Mouse (Mus musculus): ENCODE measurements around the gene Cenpv. TPM values are rescaled to one million over a fixed set of nuclear protein-coding genes. Genes with fewer than 3 reads are reported as not detected.

Gene Cenpv
- total and polyA plus RNA-seq, 3 experiments, result 149 to 2,878 (median 178) TPM

- H3K9me3 ChIP-seq (replicated peaks; ENCODE audit: insufficient read depth, low read length), result no peaks in the 10 kb centered on the region
- H3K27ac ChIP-seq (ENCODE audit: control insufficient read depth, low read depth, low read length), result no peak overlapping the region
- peaks cover 0 to 18% of the 10 kb centered on the region in 2 experiments; a peak in 2 of 4 replicates for H3K36me3 ChIP-seq (ENCODE audit: control insufficient read depth in 1 of 2, insufficient read depth in 2 of 2, low read length in 2 of 2)
- no peak overlapping the region for H3K9ac ChIP-seq (ENCODE audit: control insufficient read depth, low read depth, low read length, poor library complexity, severe bottlenecking)
- H3K79me2 ChIP-seq (ENCODE audit: control insufficient read depth, insufficient read depth, low read length, poor library complexity), result no peaks in the 10 kb centered on the region
- H3K4me1 ChIP-seq (ENCODE audit: control insufficient read depth in 1 of 2, insufficient read depth in 2 of 2, low read length in 2 of 2), result peaks cover 14 to 23% of the 10 kb centered on the region in 2 experiments
- DNase-seq (ENCODE audit: low read depth, low spot score), result peak; percentile 60
- no peaks in the 10 kb centered on the region for H3K27me3 ChIP-seq (ENCODE audit: control insufficient read depth in 1 of 2, insufficient read depth in 2 of 2, low read length in 2 of 2)
- no peak overlapping the region for H3K4me3 ChIP-seq (ENCODE audit: control insufficient read depth in 1 of 2, insufficient read depth in 1 of 2, low read depth in 2 of 2, low read length in 2 of 2)
- TF ChIP-seq ZC3H11A (IDR thresholded peaks at IDR 0.05; ENCODE audit: low read depth, low read length) (no peak), JUND (IDR thresholded peaks at IDR 0.05; ENCODE audit: low read depth, low read length) (no peak), EP300 (IDR thresholded peaks at IDR 0.05; ENCODE audit: low read depth in 1 of 2, low read length in 2 of 2) (peak in 1 of 2 experiments; percentile 33; a peak in 1 of 4 replicates), USF1 (IDR thresholded peaks at IDR 0.05; ENCODE audit: low read depth, low read length) (no peak), KAT2A (conservative IDR thresholded peaks at IDR 0.05; ENCODE audit: low read depth, low read length) (no peak), ZMIZ1 (IDR thresholded peaks at IDR 0.05; ENCODE audit: low read depth, low read length) (no peak), GATA1 (IDR thresholded peaks at IDR 0.05; ENCODE audit: low read depth, low read length) (peak; percentile 56), RAD21 (IDR thresholded peaks at IDR 0.05; ENCODE audit: low read depth, low read length) (no peak), MAZ (IDR thresholded peaks at IDR 0.05; ENCODE audit: low read depth, low read length) (no peak), TAL1 (IDR thresholded peaks at IDR 0.05; ENCODE audit: low read length) (no peak), CTCF (IDR thresholded peaks at IDR 0.05 in 2 of 3, conservative IDR thresholded peaks at IDR 0.05 in 1 of 3; ENCODE audit: control insufficient read depth in 1 of 3, insufficient read depth in 1 of 3, low read depth in 2 of 3, low read length in 3 of 3, poor library complexity in 1 of 3, severe bottlenecking in 1 of 3) (no peak)
Measured at GRCm38 (mm10) chr11:62563590-62563989, 24.5 kb upstream of the Cenpv start.

GRCm38 (mm10) chr11:62560463-62561016 is 21.5 kb upstream of the Cenpv start:
- Histone ChIP-seq H3K27ac (ENCODE audit: control insufficient read depth, low read depth, low read length) (no peak overlapping the region), H3K9ac (ENCODE audit: control insufficient read depth, low read depth, low read length, poor library complexity, severe bottlenecking) (no peak overlapping the region), H3K9me3 (replicated peaks; ENCODE audit: insufficient read depth, low read length) (no peaks in the 10 kb centered on the region), H3K79me2 (ENCODE audit: control insufficient read depth, insufficient read depth, low read length, poor library complexity) (no peaks in the 10 kb centered on the region), H3K36me3 (ENCODE audit: control insufficient read depth in 1 of 2, insufficient read depth in 2 of 2, low read length in 2 of 2) (peaks cover 0 to 10% of the 10 kb centered on the region in 2 experiments; a peak in 2 of 4 replicates), H3K4me3 (ENCODE audit: control insufficient read depth in 1 of 2, insufficient read depth in 1 of 2, low read depth in 2 of 2, low read length in 2 of 2) (no peak overlapping the region), H3K4me1 (ENCODE audit: control insufficient read depth in 1 of 2, insufficient read depth in 2 of 2, low read length in 2 of 2) (peaks cover 7 to 15% of the 10 kb centered on the region in 2 experiments; a peak in 3 of 4 replicates), H3K27me3 (ENCODE audit: control insufficient read depth in 1 of 2, insufficient read depth in 2 of 2, low read length in 2 of 2) (no peaks in the 10 kb centered on the region)
- TF ChIP-seq MEF2A (IDR thresholded peaks at IDR 0.05; ENCODE audit: extremely low read depth, insufficient replicate concordance, low read depth, low read length, poor library complexity, severe bottlenecking) (no peak), ZC3H11A (IDR thresholded peaks at IDR 0.05; ENCODE audit: low read depth, low read length) (no peak), UBTF (IDR thresholded peaks at IDR 0.05; ENCODE audit: borderline replicate concordance, insufficient read depth, low read depth, low read length) (no peak), JUND (IDR thresholded peaks at IDR 0.05; ENCODE audit: low read depth, low read length) (no peak), MAFK (IDR thresholded peaks at IDR 0.05; ENCODE audit: borderline replicate concordance, low read depth, low read length) (no peak), CTCF (IDR thresholded peaks at IDR 0.05 in 2 of 3, conservative IDR thresholded peaks at IDR 0.05 in 1 of 3; ENCODE audit: control insufficient read depth in 1 of 3, insufficient read depth in 1 of 3, low read depth in 2 of 3, low read length in 3 of 3, poor library complexity in 1 of 3, severe bottlenecking in 1 of 3) (no peak), MAX (IDR thresholded peaks at IDR 0.05; ENCODE audit: low read length) (no peak)
- no peak for DNase-seq (ENCODE audit: low read depth, low spot score)

All from MEL (cell line).